Mouse (Mus musculus): Measurements from ENCODE around the gene Olfr559. TPM values are rescaled to one million over a fixed set of nuclear protein-coding genes. Genes with fewer than 3 reads are reported as not detected.

Olfr559 gene
- not detected in 2 replicates for polyA plus RNA-seq (2012; rRNA removed)

GRCm38 (mm10) chr7:102727391-102727790 lies at the start of gene Olfr559:
Olfr559 (minus strand) TSS chr7:102727491.
- no peak for DNase-seq (ENCODE audit: low read depth)

- no peak for DNase-seq (ENCODE audit: low read depth)
These were observed 43.6 kb upstream of the Olfr559 start, which contains the start of gene Olfr561 for GRCm38 (mm10) chr7:102770921-102771320. Olfr561 (plus strand) TSS chr7:102771221.

GRCm38 (mm10) chr7:102759266-102759665 lies 32.0 kb upstream of the Olfr559 start, which contains the start of the genes Olfr560 and Olfr78:
Olfr560 (minus strand) TSS chr7:102759366.
Olfr78 (minus strand) TSS chr7:102759471.
- DNase-seq (ENCODE audit: low read depth) = no peak

GRCm38 (mm10) chr7:102752086-102752485 lies 24.8 kb upstream of the Olfr559 start:
- DNase-seq (ENCODE audit: low read depth) = no peak

GRCm38 (mm10) chr7:102737705-102738104 lies 10.4 kb upstream of the Olfr559 start:
- no peak for DNase-seq (ENCODE audit: low read depth)

GRCm38 (mm10) chr7:102733793-102734192 lies 6.5 kb upstream of the Olfr559 start:
- DNase-seq (ENCODE audit: low read depth) = no peak

- no peak for DNase-seq (ENCODE audit: low read depth)
These were observed 8.3 kb downstream of the Olfr559 start, which contains the start of gene Olfr33 for GRCm38 (mm10) chr7:102718970-102719369. Olfr33 (minus strand) TSS chr7:102719070.

GRCm38 (mm10) chr7:102701915-102702314 lies 25.4 kb downstream of the Olfr559 start, which contains the start of gene Olfr558:
Olfr558 (plus strand) TSS chr7:102702215.
- no peak for DNase-seq (ENCODE audit: low read depth)

- no peak for DNase-seq (ENCODE audit: low read depth)
These were observed 28.8 kb downstream of the Olfr559 start for GRCm38 (mm10) chr7:102698461-102698860.

GRCm38 (mm10) chr7:102695358-102696125 lies 31.7 kb downstream of the Olfr559 start, which contains the start of gene Olfr557:
Olfr557 (plus strand) TSS chr7:102695910.
- DNase-seq (ENCODE audit: low read depth) = no peak

- DNase-seq (ENCODE audit: low read depth) = peak; percentile 63
These were observed 40.3 kb downstream of the Olfr559 start, which contains the start of gene Trim68 for GRCm38 (mm10) chr7:102686944-102687501. Trim68 (minus strand) TSS chr7:102687327.

- no peak for DNase-seq (ENCODE audit: low read depth)
These were observed 45.4 kb downstream of the Olfr559 start for GRCm38 (mm10) chr7:102681916-102682315.

GRCm38 (mm10) chr7:102676225-102676624 lies 51.1 kb downstream of the Olfr559 start:
- DNase-seq (ENCODE audit: low read depth) = no peak

Other genes with a start within 250 kb of the Olfr559 start
- 1.5 and 2.4 TPM in 2 replicates for gene Olfr543, start 245.8 kb downstream of the Olfr559 start, polyA plus RNA-seq (2012; rRNA removed)
- gene Olfr544, start 239.2 kb downstream of the Olfr559 start, polyA plus RNA-seq (2012; rRNA removed) = not detected in 2 replicates
- gene Olfr545, start 227.9 kb downstream of the Olfr559 start, polyA plus RNA-seq (2012; rRNA removed) = not detected in 2 replicates
- gene Olfr547, start 192.7 kb downstream of the Olfr559 start, polyA plus RNA-seq (2012; rRNA removed) = not detected in 2 replicates
- not detected in 2 replicates for gene Olfr548-ps1, start 186.6 kb downstream of the Olfr559 start, polyA plus RNA-seq (2012; rRNA removed)
- gene Olfr549, start 177.6 kb downstream of the Olfr559 start, polyA plus RNA-seq (2012; rRNA removed) = not detected in 2 replicates
- 5.4 and 6.4 TPM in 2 replicates for gene Trim21, start 162.0 kb downstream of the Olfr559 start, polyA plus RNA-seq (2012; rRNA removed)
- 0.20 and 0.45 TPM in 2 replicates for gene Olfr550, start 156.0 kb downstream of the Olfr559 start, polyA plus RNA-seq (2012; rRNA removed)
- gene Olfr551, start 135.6 kb downstream of the Olfr559 start, polyA plus RNA-seq (2012; rRNA removed) = not detected in 2 replicates
- not detected in 2 replicates for gene Olfr552, start 129.7 kb downstream of the Olfr559 start, polyA plus RNA-seq (2012; rRNA removed)
- gene Olfr553, start 109.3 kb downstream of the Olfr559 start, polyA plus RNA-seq (2012; rRNA removed) = not detected in 2 replicates
- not detected in 2 replicates for gene Olfr554, start 89.1 kb downstream of the Olfr559 start, polyA plus RNA-seq (2012; rRNA removed)
- not detected in 2 replicates for gene Olfr555, start 68.7 kb downstream of the Olfr559 start, polyA plus RNA-seq (2012; rRNA removed)
- gene Olfr556, start 62.6 kb downstream of the Olfr559 start, polyA plus RNA-seq (2012; rRNA removed) = not detected in 2 replicates
- 37.4 and 42.2 TPM in 2 replicates for gene Trim68, start 40.2 kb downstream of the Olfr559 start, polyA plus RNA-seq (2012; rRNA removed)
- gene Olfr557, start 31.6 kb downstream of the Olfr559 start, polyA plus RNA-seq (2012; rRNA removed) = not detected in 2 replicates
- 2.6 and 3.6 TPM in 2 replicates for gene Olfr558, start 25.3 kb downstream of the Olfr559 start, polyA plus RNA-seq (2012; rRNA removed)
- gene Olfr33, start 8.4 kb downstream of the Olfr559 start, polyA plus RNA-seq (2012; rRNA removed) = not detected in 2 replicates
- gene Olfr560, start 31.9 kb upstream of the Olfr559 start, polyA plus RNA-seq (2012; rRNA removed) = 0.14 TPM in 1 of 2 replicates, not detected in the other
- gene Olfr78, start 32.0 kb upstream of the Olfr559 start, polyA plus RNA-seq (2012; rRNA removed) = 3.7 and 4.9 TPM in 2 replicates
- gene Olfr561, start 43.7 kb upstream of the Olfr559 start, polyA plus RNA-seq (2012; rRNA removed) = 0.09 TPM in 1 of 2 replicates, not detected in the other
- gene Olfr564, start 76.0 kb upstream of the Olfr559 start, polyA plus RNA-seq (2012; rRNA removed) = not detected in 2 replicates
- not detected in 2 replicates for gene Olfr566, start 131.3 kb upstream of the Olfr559 start, polyA plus RNA-seq (2012; rRNA removed)
- not detected in 2 replicates for gene Olfr568, start 149.6 kb upstream of the Olfr559 start, polyA plus RNA-seq (2012; rRNA removed)
- not detected in 2 replicates for gene Olfr569, start 163.4 kb upstream of the Olfr559 start, polyA plus RNA-seq (2012; rRNA removed)
- gene Olfr570, start 167.1 kb upstream of the Olfr559 start, polyA plus RNA-seq (2012; rRNA removed) = not detected in 2 replicates
- gene Olfr571, start 190.0 kb upstream of the Olfr559 start, polyA plus RNA-seq (2012; rRNA removed) = not detected in 2 replicates
- not detected in 2 replicates for gene Olfr572, start 196.9 kb upstream of the Olfr559 start, polyA plus RNA-seq (2012; rRNA removed)
- gene Olfr573-ps1, start 215.1 kb upstream of the Olfr559 start, polyA plus RNA-seq (2012; rRNA removed) = not detected in 2 replicates
- gene Olfr574, start 221.0 kb upstream of the Olfr559 start, polyA plus RNA-seq (2012; rRNA removed) = not detected in 2 replicates
- not detected in 2 replicates for gene Olfr575, start 231.3 kb upstream of the Olfr559 start, polyA plus RNA-seq (2012; rRNA removed)
- gene Olfr576, start 235.2 kb upstream of the Olfr559 start, polyA plus RNA-seq (2012; rRNA removed) = not detected in 2 replicates
- not detected in 2 replicates for gene Olfr577, start 248.5 kb upstream of the Olfr559 start, polyA plus RNA-seq (2012; rRNA removed)